Mouse (Mus musculus): ENCODE results near the gene Zfp456.

DNA sequence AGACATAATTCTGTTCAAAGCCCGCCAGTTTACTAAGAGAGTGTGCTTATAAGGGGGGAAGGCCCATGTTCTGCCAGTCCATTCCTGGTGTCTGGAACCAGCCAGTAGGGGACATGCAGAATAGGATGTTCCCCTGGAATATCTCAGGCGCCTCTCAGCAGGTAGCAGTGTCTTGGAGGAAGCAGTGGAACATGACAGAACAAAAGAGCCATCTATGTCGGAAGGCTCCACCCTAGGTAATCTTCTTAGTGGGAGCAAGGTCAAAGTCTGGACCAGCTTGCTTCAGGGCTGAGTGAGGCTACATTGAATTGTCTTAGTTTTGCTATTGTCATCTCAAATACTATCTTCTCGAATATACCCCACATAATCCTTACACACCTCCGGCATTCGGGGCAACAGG lies 40.1 kb upstream of the Zfp456 start:
- TF ChIP-seq SMC3 (IDR thresholded peaks at IDR 0.05; ENCODE audit: low read depth, low read length) (no peak), POLR2A (IDR thresholded peaks at IDR 0.05; ENCODE audit: low read depth, low read length) (no peak), RCOR1 (conservative IDR thresholded peaks at IDR 0.05; ENCODE audit: low read depth, low read length) (no peak), CTCF (conservative IDR thresholded peaks at IDR 0.05 in 1 of 2, IDR thresholded peaks at IDR 0.05 in 1 of 2; ENCODE audit: low read depth in 2 of 2, low read length in 2 of 2) (no peak), TCF12 (IDR thresholded peaks at IDR 0.05; ENCODE audit: low read depth, low read length) (no peak), MEF2A (IDR thresholded peaks at IDR 0.05; ENCODE audit: borderline replicate concordance, low read depth, low read length) (no peak)
